Mouse (Mus musculus): ENCODE results near the gene Sprtn.
A peak's percentile ranks its signal among the peaks of the same experiment; 100 is the strongest.

Gene Sprtn

DNA sequence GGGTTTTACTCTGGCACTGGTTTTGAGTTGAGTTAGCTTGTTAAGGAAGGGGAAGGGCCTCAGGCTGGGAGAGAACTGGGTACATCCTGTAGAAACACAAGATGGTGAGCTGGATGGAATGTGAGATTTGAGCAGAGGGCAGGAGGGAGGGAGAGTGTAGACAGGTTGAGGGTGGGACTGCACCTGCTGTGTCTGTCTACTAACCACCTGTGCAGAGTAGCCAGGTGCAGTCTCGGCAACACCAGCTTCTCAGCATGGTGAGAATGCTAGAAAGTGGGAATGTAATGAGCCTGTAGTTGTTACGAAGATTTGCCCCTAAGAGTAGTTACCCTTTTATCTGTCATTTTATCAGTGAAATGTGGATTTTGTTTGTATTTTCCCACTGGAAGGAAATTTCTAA, 7.8 kb downstream of the Sprtn start:
- DNase-seq, result no peak

DNA sequence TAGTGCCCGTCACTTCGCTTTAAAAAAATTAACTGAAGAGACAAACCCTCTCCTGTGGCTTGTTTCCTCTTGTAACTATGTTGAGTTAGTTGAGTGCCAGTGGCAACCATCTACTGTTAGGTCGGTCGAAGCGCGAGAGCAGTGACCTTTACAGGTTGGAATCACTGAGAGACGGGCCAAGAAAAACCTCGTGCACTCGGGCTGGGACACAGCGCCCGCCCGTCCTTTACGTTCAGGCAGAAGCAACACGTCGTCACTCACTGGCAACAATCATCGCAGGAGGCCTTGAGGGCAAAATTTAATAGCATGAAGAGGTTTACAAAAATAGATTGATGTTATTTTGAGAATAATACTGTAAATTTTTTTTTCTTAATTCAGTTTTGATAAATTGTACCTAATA, 12.2 kb downstream of the Sprtn start:
- no peak for DNase-seq

DNA sequence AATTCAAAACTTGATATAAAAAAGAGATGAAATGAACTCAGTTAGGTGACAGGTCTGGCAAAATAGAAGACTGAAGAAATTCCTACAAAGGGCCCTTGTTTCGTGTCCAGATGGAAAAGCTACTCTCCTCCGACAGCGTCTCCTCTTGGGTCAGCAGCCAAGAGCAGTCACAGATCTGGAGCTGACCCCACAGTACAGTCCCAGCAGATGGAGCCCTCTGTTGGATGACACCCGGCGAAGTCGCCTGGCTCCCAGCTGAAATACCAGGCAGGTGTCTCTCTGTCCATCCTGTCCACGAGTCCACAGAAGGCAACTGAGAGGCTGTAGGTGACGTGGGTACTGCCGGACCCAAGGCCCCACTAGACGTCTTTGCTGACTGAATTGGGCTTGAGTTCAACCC, 12.7 kb downstream of the Sprtn start:
- DNase-seq, result no peak

DNA sequence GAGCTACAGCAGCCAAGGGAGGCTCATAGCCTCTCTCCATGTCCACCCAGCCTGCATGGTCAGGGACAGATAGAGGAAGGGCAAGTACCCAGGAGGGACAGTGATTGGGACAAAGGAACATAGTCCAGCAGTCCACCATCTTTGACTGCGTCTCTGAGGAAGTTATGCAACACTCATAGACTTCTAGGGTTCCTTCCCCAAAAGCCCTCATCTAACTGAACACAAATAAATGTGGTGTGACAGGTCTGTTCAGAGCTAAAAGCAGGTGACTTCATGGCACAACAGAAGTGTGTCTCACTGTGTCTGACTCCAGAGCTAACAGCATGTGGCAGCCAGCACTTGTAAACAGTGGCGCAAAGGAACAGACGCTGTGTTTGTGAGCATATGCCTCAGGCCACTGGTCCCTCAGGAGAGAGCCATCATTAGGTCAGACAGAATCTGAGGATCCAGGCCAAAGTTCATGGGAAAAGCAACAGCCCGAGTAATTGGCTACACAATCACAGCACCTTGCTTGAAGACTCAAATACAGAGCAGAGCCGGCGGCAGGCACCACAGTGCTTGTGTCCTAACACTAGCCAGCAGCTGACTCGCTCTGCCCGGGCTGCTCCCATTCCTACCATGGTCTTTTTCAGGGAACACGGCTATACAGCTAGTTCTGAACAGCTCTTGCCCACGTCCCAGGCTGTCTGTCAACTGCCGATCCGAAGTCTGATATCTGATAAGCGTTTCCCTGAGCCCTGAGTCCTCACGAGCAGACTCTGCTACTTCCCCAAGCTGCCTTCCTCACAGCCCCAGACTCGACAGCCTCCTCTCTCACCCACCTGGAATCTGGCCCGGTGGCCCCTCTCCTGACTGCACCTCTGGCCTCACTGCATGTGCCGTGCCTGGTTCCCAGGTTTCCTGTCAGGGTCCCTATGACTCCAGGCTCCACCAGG, 14.5 kb downstream of the Sprtn start:
- no peak for DNase-seq

- DNase-seq, result no peak
These were observed 16.4 kb downstream of the Sprtn start for GRCm38 (mm10) chr8:124914061-124914460.

- DNase-seq, result no peak
These were observed 20.2 kb downstream of the Sprtn start for GRCm38 (mm10) chr8:124917741-124918484.

DNA sequence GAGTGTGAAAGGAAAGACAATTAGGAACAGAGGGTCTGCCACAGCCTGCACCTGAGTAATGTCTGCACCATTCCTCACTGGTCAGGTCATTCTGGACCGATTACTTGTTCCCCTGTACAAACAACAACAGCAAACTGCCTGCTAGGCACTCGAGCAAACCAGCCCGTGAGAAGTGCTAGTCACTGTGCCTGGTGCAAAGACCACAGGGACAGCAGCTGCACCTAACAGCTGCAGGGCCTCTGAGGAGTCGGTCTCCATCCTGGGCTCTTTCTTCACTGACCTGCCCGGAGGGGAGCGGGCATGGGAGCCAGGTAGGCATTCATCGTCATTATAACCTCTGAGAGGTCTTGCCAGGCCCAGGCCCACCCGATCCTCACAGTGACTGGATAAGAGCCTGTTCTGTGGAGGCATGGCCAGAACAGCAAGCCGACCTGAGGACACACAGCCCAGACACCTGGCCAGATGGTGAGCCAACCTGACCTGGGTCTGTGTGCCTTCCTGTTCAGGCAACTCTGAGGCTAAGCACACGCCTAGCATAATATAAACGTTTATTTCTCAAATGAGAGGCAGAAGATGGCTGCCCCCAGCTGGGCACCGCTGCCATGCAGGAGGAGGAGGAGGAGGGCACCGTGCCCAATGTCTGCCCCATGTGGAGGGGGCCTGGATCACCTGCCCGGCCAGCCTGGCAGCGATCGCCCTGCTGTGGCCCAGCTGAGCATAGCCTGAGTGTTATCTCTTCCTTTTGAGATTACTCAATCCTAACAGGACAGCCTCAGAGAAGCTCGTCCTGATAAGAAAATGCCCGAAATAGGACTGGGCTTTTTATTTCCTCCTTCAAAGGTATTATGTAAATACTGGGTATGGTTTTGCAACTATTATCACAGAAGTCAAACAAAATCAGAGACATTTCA, 23.9 kb downstream of the Sprtn start:
- DNase-seq, result no peak

GRCm38 (mm10) chr8:124922490-124923089, 24.9 kb downstream of the Sprtn start:
- DNase-seq, result no peak

DNA sequence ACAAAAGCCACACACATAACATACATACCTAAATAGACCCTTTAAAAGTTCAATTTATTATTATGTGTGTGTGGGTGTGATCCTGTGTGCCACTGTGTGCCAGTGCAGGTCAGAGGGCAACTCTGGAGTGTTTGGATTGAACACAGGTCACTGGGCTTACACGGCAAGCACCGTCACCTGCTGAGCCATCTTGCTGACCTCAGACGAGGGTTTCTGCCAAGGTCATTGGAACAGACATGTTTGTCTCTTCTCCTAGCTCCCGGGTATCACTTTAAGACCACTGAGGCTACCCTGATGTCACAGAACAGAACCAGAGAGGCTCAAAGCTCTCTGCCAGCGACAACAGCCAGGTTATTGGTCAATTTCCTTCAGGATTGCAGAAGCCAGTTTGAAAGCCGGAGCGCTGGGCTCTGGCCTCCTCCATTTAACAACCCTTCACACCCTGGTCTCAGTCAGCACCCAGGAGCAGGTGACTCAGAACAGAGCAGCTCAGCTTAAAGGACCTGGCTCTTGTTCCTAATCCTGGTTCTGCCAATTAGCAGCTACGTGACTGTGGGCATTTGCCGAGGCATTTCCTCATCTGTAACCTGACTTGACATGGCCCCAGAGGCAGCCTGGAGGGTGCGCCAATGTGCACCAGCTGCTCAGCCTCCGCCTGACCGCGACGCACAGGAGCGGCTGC, 26.4 kb downstream of the Sprtn start:
- no peak for DNase-seq

DNA sequence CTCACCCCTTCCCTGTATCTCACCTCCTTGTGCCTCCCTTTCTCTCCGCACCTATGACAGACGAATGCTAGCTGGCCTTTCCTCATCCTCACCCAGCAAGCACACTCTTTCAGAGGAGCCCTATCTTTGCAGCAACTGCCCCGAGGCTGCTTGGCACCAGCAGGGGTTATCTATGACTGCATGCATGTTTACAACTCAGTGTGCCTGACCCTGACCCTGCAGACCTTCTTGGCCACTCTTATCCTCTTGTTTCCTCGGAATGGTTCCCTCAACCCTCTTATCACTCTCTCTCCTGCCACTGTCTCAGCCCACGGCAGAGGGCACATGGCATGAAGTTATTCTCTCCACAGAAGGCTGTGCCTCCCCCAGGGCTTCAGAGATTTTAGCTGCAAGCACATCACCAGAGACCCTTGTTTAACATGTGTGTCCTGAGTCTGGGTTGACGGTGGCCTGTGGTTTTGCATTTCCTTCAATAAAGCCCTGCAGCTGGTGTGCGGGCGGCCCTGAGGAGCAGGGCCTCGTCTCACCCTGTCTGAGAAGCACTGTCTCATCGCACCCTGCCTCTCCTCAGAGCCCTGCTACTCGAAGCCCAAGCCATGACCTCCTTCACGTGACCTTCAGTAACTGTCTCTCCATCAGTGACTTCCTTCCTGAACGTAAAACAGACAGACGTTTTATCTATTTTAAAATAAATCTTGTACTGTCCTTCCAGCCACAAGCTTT, 28.0 kb downstream of the Sprtn start:
- DNase-seq, result no peak

- no peak for DNase-seq
These were observed 28.7 kb downstream of the Sprtn start for GRCm38 (mm10) chr8:124926351-124926771.

DNA sequence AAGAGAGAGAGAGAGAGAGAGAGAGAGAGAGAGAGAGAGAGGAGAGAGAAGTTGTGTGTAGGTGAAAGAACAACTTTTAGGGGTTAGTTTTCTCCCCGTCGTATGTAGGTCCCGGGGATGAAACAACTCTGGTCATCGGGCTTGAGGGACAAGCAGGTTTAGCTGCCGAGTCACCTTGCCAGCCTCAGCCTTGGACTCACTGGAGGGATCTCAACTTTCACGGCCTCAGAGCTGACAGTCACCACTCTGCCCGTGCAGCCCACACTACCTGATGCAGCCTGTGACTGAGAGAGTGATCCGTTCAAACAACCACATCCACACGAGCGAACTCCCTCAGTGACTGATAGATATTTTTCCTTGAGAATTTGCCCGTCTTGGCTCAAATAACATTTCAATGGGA, 31.3 kb downstream of the Sprtn start:
- no peak for DNase-seq

- no peak for DNase-seq
These were observed 32.4 kb downstream of the Sprtn start for GRCm38 (mm10) chr8:124930086-124930485.

DNA sequence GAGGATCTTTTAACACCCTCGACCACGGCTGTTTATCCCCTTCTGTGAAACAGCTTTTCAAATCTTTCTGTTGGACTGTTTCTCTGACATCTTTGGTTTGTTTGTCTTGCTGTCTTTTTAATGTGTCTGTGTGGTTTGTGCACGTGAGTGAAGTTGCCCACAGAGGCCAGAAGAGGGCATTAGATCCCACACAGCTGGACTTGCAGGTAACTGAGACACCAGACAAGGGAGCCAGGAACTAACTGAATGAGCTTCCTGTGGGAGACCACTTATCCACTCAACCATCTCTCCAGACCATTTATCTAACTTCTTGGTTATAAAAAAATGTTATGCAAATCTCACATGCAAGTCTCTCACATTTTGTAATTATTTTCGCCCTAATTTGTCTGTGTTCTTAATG, 33.0 kb downstream of the Sprtn start:
- DNase-seq, result no peak

DNA sequence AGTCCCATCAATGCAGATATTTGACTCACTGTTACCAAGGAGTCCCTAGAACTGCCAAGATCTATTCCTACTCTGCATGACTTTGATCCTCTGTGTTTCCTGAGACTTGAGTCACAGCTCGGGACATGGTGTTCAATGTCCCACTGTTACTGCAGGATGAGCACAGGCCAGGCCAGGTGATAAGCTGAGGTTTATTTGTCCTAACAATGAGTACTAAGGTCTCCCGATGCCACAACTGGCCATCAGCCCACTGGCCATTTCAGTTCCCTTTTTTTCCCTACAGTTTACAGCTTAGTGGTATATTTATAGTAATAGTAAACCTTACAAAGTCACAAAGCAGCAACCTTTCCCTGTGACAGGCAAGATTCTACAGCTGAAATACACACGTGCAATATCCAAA, 34.7 kb downstream of the Sprtn start:
- DNase-seq, result no peak

GRCm38 (mm10) chr8:124935116-124935515, 37.4 kb downstream of the Sprtn start:
- no peak for DNase-seq

DNA sequence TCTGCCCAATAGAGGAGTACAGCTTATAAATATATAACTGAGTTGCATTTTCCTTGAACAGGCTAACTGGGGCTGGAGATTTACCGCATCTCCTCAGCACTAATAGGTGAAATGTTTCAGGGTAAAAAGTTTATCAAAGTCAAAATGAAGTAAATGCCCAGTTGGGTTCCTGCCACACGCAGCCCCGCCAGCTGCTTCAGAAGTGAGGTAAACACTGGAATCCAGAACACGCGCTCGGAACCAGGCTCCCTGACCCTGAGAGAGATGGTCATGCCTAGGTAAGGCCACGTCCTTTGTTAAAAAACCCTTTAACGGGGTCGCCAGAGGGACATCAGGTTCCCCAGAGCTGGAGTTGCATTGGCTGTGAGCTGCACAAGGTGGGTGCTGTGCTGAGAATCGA, 39.0 kb downstream of the Sprtn start:
- DNase-seq, result no peak

- DNase-seq, result no peak
These were observed 39.6 kb downstream of the Sprtn start for GRCm38 (mm10) chr8:124937293-124937692.

DNA sequence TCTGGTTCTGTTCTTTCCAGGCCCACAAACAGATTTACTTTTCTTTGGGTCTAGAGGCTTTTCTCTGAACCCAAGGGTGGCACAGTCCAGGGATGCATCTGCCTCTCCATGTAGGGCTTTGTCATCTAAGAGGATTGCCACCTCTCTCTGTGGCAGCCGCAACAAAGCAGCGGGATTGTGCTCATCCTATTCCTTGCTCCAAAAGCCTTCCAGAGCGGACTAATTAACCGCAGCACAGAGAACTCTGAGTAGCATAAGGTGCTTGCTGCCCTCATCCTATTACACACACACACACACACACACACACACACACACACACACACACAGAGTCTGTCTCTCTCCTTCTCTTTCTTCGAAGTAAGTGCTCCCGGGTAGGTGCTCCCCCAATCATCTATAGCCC, 46.1 kb downstream of the Sprtn start:
- no peak for DNase-seq

- DNase-seq, result peak; percentile 40
These were observed 46.7 kb downstream of the Sprtn start for GRCm38 (mm10) chr8:124944406-124944805.
